In genomic region chr17:86905297-86906135, GRCm38 (mm10) we compare ENCODE assay signal across 9 mouse cellular contexts. TPM values are rescaled to one million over a fixed set of nuclear protein-coding genes. Genes with fewer than 3 reads are reported as not detected.
DNase-seq lines count a peak whose midpoint lies in the region; ATAC-seq and TF ChIP-seq lines count a peak whose summit lies in the region.
"Had no signal": no experiment of that assay in that cellular context is flagged by ENCODE, and none has a peak within 500 bp of the region (broad histone marks: within the 10 kb centered on the region; RNA-seq: fewer than 3 reads in every experiment).

No protein-coding gene starts in this region.

- H3K27me3 ChIP-seq in cerebellum, adult 2 months (ENCODE audit: control insufficient read depth, insufficient read depth, low read length): no peaks in the 10 kb centered on the region
- no peaks in the 10 kb centered on the region for H3K27me3 ChIP-seq in forebrain, postnatal 0 days (ENCODE audit: insufficient read depth, low read length)
- no peaks in the 10 kb centered on the region for H3K27me3 ChIP-seq in hindbrain, embryonic 14.5 days (ENCODE audit: control insufficient read depth, insufficient read depth, low read length)

- no peak overlapping the region for H3K4me3 ChIP-seq in cerebellum, adult 2 months (replicated peaks; ENCODE audit: insufficient read depth, low read depth, low read length)
- H3K4me3 ChIP-seq in forebrain, postnatal 0 days (ENCODE audit: low read depth, low read length): no peak overlapping the region
- H3K4me3 ChIP-seq in hindbrain, embryonic 14.5 days (replicated peaks; ENCODE audit: low read length): no peak overlapping the region

- peak; percentile 83 for DNase-seq in Muller cell, postnatal 12 days (ENCODE audit: inconsistent ontology term)
- peak in 1 of 2 experiments; percentile 45 for DNase-seq in cerebellum, adult 2 months
- DNase-seq in forebrain, postnatal 0 days: peak; percentile 73
- peak; percentile 62 for DNase-seq in hindbrain, embryonic 14.5 days (ENCODE audit: low spot score)
- DNase-seq in layer of hippocampus, postnatal 36 days: peak; percentile 47 to 56
- DNase-seq in lung, postnatal 36 days: peak; percentile 60
- peak; percentile 25 for DNase-seq in right cerebral cortex, postnatal 25 days

- H3K27ac ChIP-seq in cerebellum, adult 2 months (ENCODE audit: insufficient read depth, low read length): no peak overlapping the region; the same call in 1 of the 2 replicates
- H3K27ac ChIP-seq in forebrain, postnatal 0 days (ENCODE audit: low read depth, low read length): peak overlapping the region; percentile 54
- peak overlapping the region; percentile 63 for H3K27ac ChIP-seq in hindbrain, embryonic 14.5 days

- H3K36me3 ChIP-seq in forebrain, postnatal 0 days (ENCODE audit: insufficient read depth): no peaks in the 10 kb centered on the region
- H3K36me3 ChIP-seq in hindbrain, embryonic 14.5 days (replicated peaks; ENCODE audit: control insufficient read depth, insufficient read depth): no peaks in the 10 kb centered on the region

- peak; percentile 20; the same call in 1 of the 2 replicates for TF ChIP-seq CTCF in cerebellum, adult 2 months (IDR thresholded peaks at IDR 0.05; ENCODE audit: borderline replicate concordance, insufficient read depth, low read depth, low read length)
- peak; percentile 67 for TF ChIP-seq CTCF in forebrain, postnatal 0 days (IDR thresholded peaks at IDR 0.05; ENCODE audit: low read depth)

- 0 out of 2 replicates have a peak overlapping the region, but pooled peaks have one; percentile 22 for H3K9ac ChIP-seq in forebrain, postnatal 0 days
- no peak overlapping the region for H3K9ac ChIP-seq in hindbrain, embryonic 14.5 days

- H3K4me2 ChIP-seq in forebrain, postnatal 0 days (ENCODE audit: low read depth): 0 out of 2 replicates have a peak overlapping the region, but pooled peaks have one; percentile 17
- H3K4me2 ChIP-seq in hindbrain, embryonic 14.5 days (replicated peaks): peak overlapping the region; percentile 31

- peak; percentile 77 for ATAC-seq in forebrain, postnatal 0 days
- ATAC-seq in hindbrain, embryonic 14.5 days (ENCODE audit: low FRiP score): peak; percentile 68; the same call in 1 of the 2 replicates
- no peak for ATAC-seq in erythroid progenitor cell, adult 5-6 weeks (replicated peaks; ENCODE audit: low FRiP score, poor library complexity, severe bottlenecking)

- no peaks in the 10 kb centered on the region for H3K4me1 ChIP-seq in cerebellum, adult 2 months (ENCODE audit: control insufficient read depth, insufficient read depth, low read length)
- H3K4me1 ChIP-seq in forebrain, postnatal 0 days (ENCODE audit: insufficient read depth): peaks cover 6% of the 10 kb centered on the region; the same call in 1 of the 2 replicates
- H3K4me1 ChIP-seq in hindbrain, embryonic 14.5 days (replicated peaks; ENCODE audit: control insufficient read depth, insufficient read depth, low read length): peaks cover 20% of the 10 kb centered on the region

- WGBS in cerebellum, adult 2 months: 22% methylated on average over 19 of the region's 19 CpGs
- 10% methylated on average over 19 of the region's 19 CpGs for WGBS in forebrain, postnatal 0 days
- WGBS in hindbrain, embryonic 14.5 days: 15% methylated on average over 19 of the region's 19 CpGs

- no peaks in the 10 kb centered on the region for H3K9me3 ChIP-seq in forebrain, postnatal 0 days (ENCODE audit: low read length)
- H3K9me3 ChIP-seq in hindbrain, embryonic 14.5 days (ENCODE audit: control insufficient read depth, low read length): no peaks in the 10 kb centered on the region

- TF ChIP-seq POLR2A in cerebellum, adult 2 months (IDR thresholded peaks at IDR 0.05; ENCODE audit: borderline replicate concordance, insufficient read depth, low read length): no peak

RNA-seq across cellular contexts. Expression of gene Tmem247, which starts 11.6 kb away (rescaled TPM):
- not detected in 2 replicates for polyA plus RNA-seq in cerebellum, adult 2 months (2012; rRNA removed)
- not detected in 2 replicates for total RNA-seq in forebrain, postnatal 0 days (2014; rRNA removed)
- not detected in 2 replicates for polyA plus RNA-seq in forebrain, postnatal 0 days (2015; fragmentation: Nextera tagmentation; extraction: Ambion mirVana)
- not detected in 2 replicates for polyA plus RNA-seq in hindbrain, embryonic 14.5 days (2014; fragmentation: Nextera tagmentation; extraction: Ambion mirVana)
- total RNA-seq in layer of hippocampus, postnatal 36 days (2021): not detected
- not detected in 2 replicates for total RNA-seq in erythroid progenitor cell, adult 5-6 weeks (2015; ENCODE audit: low replicate concordance)
- not detected in 2 replicates for total RNA-seq in erythroid progenitor cell, adult 5-6 weeks (2017; ENCODE audit: low replicate concordance)
- polyA plus RNA-seq: spleen, adult 2 months had no signal

RNA-seq across cellular contexts. Expression of gene Atp6v1e2, which starts 42.2 kb away (rescaled TPM):
- 0.22 TPM in 1 of 2 replicates, not detected in the other for polyA plus RNA-seq in cerebellum, adult 2 months (2012; rRNA removed)
- not detected in 2 replicates for total RNA-seq in forebrain, postnatal 0 days (2014; rRNA removed)
- polyA plus RNA-seq in forebrain, postnatal 0 days (2015; fragmentation: Nextera tagmentation; extraction: Ambion mirVana): 0.15 and 0.21 TPM in 2 replicates
- not detected in 2 replicates for polyA plus RNA-seq in hindbrain, embryonic 14.5 days (2014; fragmentation: Nextera tagmentation; extraction: Ambion mirVana)
- total RNA-seq in layer of hippocampus, postnatal 36 days (2021): not detected
- not detected in 2 replicates for total RNA-seq in erythroid progenitor cell, adult 5-6 weeks (2015; ENCODE audit: low replicate concordance)
- not detected in 2 replicates for total RNA-seq in erythroid progenitor cell, adult 5-6 weeks (2017; ENCODE audit: low replicate concordance)
- polyA plus RNA-seq: spleen, adult 2 months had no signal

RNA-seq across cellular contexts. Expression of gene Rhoq, which starts 57.4 kb away (rescaled TPM):
- 42.5 and 47.1 TPM in 2 replicates for polyA plus RNA-seq in cerebellum, adult 2 months (2012; rRNA removed)
- 17.9 and 18.2 TPM in 2 replicates for total RNA-seq in forebrain, postnatal 0 days (2014; rRNA removed)
- 2.7 and 4.0 TPM in 2 replicates for polyA plus RNA-seq in forebrain, postnatal 0 days (2015; fragmentation: Nextera tagmentation; extraction: Ambion mirVana)
- 10.7 and 11.5 TPM in 2 replicates for polyA plus RNA-seq in hindbrain, embryonic 14.5 days (2014; fragmentation: Nextera tagmentation; extraction: Ambion mirVana)
- 10 to 100 TPM; 33.6 to 36.8 TPM for total RNA-seq in layer of hippocampus, postnatal 36 days (2021)
- 4.7 and 10.9 TPM in 2 replicates for total RNA-seq in erythroid progenitor cell, adult 5-6 weeks (2015; ENCODE audit: low replicate concordance)
- 2.9 and 4.0 TPM in 2 replicates for total RNA-seq in erythroid progenitor cell, adult 5-6 weeks (2017; ENCODE audit: low replicate concordance)
